Mouse (Mus musculus) ES-CJ7 (cell line): Measurements from ENCODE around the gene Mto1.
"Not testable (repeated sequence)": the region's sequence is repeated elsewhere in the genome, so short reads cannot be mapped to it uniquely, and the experiment has no call there.

Experiments
- DNase-seq: peaks from one replicate; pipeline ENCODE4 v3.0.0; 2011; ENCODE audit warnings: low read depth, low spot score

Mto1 gene

DNA sequence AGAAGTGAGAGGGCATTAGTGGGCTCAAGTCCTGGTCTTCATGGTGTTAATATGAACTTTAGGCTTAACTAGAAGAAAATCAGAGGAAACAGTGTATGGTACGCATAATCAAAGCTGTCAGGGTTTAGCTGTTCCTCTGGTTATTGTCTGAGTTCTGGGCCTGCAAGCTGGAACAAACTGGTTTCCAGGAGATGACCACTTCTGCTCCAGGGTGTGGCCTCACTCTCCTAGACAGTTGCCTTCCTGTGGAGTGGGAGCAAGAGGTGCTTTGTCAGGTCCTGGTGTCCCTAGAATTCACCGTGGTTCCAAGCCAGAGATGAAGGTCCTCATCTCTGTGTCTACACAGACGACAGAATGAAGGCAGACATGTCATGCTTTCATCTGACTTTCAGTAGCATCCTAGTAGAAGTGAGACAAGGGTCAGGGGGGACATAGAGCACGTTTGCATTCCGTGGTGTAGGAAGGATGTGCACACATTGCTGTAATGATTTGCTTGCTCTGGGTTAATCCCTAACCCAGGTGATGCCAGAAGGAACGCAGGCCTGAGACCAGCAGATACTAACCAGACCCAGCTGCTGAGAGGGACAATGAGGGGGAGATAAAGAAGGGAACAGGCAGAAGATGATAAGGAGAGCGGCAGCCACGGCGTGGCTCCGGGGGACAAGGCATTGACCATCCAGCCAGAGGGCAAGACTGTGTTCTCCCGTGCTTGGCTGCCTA, 58.2 kb downstream of the Mto1 start:
- DNase-seq = peak; percentile 84

DNA sequence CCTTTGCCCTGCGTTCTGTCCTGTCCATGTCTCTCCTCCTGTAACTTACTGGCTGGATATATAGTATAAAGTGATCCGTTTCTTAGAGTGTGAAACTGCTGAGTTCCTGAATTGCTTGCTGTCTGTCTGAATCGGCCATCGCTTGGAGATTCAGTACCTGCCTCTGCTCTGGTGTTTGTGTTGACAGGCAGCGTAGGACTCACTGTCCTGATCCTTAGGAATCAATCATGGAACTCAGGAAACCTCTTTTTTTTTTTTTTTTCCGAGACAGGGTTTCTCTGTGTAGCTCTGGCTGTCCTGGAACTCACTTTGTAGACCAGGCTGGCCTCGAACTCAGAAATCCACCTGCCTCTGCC, 58.7 kb downstream of the Mto1 start:
- no peak for DNase-seq

DNA sequence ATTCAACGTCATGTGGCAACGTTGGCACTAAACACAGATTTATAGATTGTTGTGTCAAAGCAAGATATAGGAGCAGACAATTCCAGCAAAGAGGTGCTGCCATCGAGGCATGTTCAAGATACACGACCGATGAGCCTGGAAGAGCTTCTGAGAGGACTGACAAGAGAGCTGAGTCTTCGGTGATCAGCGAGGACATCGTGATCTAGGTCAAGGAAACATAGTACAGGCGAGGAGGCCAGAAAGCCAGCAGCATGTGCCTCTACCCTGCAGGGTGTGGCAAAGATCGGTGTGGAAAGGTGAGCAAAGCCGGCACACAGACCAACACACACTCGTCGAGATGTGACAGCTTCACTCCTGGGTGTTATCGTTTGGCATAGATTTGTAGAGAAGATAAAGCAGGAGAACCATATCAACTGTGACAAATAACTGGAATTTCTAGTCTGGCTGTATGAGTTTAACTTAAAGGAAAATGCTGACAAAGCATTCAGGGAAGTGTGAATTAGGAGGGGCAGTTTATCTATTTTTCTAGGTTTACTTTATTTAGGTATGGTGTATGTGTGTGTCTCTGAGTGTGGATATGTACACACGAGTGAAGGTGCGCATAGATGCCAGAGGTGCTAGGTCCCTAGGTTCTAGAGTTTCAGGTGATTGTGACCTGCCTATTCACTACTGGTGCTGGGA, 60.2 kb downstream of the Mto1 start:
- DNase-seq = no peak

DNA sequence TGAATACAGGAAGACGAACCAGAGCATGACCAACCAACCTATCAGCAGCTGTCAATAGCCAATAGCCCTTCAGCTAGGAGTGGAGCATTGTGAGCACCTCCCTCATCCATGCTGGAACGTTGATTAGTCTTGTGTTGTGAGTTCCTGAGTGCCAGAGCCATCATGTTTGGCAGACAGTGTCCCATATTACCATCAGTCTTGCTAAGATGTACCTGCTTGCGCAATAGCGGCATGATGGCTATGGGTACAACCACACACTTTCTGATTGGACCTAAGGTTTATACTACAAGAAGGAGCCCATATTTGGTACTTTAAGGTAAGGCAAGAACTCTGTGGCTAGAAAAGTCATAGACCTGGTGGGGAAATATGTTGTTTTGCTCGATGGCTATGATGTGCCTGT, 63.7 kb downstream of the Mto1 start:
- DNase-seq = no peak

DNA sequence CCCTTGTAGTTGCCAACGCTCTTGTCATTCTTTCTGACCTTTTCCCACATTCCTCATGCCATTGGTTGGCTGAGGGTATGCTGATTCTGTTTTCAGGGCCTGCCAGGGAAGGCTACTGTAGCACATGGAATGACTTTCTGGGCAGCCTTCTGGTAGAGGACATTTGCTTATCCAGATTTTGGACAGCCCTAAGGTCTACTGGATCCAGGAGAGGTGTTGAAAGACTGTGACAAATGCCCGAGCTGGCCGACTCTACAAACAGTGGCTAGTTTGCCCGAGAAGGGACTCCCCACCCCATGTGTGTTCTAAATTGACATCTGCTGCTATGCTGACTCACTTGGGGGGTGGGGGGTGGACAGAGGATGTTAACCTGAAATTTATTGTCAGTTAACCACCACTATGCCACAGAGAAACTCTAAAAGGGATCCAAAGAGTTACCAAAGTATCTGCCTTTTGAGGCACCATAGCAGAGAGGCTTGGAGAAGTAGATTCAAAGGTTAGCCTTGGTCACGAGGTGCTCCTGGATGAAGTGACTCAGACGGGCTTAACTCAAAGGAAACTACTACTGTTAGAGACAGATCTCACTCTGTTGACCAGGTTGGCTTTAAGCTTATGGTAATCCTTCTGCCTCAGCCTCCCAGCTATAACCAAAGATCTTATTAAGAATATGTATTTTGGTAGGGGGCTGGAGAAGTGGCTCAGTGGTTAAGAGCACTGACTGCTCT, 65.9 kb downstream of the Mto1 start:
- no peak for DNase-seq

DNA sequence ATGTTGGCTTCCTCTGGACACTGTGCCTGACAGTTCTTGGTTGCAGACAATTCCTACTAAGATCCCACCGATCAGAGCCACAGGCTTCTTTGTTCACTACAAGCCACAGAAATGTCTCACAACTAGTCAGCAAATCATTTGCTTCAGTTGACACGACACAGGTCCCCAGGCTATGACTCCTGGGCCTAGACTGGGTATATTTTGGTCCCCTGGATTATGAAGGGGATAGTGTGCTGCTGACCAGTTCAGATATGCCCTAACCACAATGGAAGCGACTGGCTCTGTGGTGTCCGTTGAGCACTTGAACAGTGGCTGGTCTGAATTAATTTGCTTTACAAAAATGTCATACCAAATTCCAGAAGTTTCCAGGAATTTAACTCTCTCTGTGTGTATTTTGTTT, 66.7 kb downstream of the Mto1 start:
- DNase-seq = no peak

DNA sequence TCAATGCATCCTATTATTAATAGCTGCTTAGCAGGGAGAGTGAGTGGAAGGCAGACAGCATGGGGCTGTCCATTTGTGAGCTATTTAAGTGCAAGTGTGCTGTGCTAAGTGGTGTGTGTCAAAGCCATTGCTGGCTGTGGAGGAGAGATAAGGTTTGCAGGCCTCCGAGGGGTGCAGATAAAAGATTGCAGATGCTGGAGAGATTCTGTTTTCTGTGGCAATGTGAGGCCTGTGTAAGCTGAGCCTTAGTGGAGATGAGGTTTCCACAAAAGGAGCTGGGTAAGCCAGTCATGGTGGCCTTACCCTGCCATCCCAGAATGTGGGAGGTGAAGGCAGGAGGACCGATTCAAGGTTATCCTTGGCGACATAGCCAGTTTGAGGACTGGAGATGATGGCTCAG, 68.1 kb downstream of the Mto1 start:
- DNase-seq = no peak

DNA sequence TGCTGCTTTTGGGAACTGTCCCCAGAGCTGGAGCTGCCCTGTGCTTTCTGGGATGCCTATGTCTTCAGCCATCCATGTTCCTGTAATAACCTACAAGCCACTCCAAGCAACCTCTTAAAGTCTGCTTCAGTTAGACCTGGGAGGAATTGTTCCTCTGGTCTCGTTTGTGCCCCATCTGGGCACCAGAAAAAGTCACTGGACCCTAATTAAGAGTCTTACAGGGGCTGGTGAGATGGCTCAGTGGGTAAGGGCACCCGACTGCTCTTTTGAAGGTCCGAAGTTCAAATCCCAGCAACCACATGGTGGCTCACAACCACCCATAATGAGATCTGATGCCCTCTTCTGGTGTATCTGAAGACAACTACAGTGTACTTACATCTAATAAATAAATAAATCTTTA, 69.2 kb downstream of the Mto1 start:
- DNase-seq = not testable (repeated sequence)

DNA sequence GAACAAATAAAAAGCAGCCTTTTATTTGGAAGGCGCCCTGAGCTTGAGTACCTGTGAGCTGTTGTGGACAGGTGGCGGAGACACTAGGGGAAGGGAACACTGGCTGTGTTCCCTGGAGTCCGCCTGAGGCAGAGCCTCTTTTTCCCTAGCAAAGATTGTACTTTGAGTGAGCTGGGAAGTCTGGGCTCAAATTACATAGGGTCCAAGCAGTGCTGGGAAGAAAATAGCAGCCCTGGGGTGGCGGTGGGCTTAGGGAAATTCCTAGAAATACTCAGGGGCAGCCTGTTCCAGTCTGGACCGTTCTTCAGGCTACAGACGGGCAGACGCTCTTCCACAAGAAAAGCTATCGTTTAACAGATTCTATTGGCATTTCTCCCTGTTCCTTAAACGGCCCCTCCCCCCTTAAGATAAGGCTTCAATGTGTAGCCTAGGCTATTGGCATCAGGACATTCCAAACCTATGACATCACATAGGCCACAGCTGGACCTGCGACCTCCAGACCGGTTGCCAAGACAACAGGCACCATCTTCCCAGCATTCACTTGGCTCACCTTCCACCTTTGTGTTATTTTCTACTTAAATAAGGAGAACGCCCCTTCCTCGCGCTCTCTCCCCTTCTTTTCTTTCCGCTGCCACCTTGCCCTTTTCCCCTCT, 72.2 kb downstream of the Mto1 start:
- peak; percentile 99 for DNase-seq

DNA sequence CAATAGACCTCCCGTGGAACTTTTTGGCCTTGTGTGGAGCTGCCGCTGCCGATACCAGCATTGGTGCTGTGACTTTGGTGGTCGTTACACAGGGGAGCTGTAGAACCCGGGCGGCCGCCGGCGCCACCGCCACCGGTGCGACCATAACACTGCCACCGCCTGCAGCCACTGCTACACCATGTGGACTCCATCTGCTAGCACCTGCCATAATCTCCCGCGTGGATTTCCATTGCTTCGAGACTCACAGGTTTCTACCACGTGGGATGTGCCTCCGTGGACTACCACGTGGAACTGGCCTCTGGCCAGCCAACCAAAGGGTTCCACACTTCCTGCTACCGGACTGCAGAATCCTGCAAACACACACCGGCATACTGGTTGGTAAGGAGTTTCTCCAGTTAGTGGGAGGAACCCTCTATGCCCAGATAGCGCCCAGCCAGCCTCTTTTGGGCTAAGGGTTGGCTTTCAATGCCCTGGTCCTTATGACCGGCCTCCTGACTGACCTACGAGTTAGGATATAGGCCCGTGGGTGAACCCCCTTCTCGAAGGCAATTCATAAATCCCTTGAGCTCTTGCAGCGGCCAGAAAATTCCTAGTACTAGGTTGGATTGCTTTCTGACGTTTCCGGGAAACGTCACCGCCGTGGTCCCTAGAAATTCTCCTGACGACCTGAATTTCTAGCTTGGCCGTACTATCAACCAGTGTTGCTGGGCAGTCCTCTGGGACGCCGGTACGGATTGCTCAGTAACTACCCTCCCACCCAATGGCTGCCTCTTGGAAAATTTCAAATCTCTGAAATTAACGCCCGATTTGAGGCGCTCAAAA, 73.0 kb downstream of the Mto1 start:
- DNase-seq = peak; percentile 62

DNA sequence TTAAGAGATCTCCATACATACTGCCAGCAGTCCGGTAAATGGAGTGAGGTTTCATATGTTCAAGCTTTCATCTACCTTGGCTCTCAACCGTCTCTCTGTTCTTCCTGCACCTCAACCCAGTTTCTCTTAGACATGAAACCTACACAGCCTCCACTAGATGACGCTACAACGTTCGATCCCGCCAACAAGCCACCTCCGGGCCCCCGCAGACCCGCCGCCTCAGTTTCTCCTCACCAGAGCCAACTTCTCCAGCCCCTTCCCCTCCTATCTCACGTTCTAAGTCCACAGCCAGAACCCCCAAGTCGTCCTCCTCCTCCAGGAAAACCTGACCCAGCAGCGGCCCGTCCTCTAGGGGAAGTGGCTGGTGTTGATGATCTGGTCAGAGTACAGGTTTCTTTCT, 73.7 kb downstream of the Mto1 start:
- peak; percentile 83 for DNase-seq
